Mouse (Mus musculus): ENCODE measurements around the gene Vmp1.

DNA sequence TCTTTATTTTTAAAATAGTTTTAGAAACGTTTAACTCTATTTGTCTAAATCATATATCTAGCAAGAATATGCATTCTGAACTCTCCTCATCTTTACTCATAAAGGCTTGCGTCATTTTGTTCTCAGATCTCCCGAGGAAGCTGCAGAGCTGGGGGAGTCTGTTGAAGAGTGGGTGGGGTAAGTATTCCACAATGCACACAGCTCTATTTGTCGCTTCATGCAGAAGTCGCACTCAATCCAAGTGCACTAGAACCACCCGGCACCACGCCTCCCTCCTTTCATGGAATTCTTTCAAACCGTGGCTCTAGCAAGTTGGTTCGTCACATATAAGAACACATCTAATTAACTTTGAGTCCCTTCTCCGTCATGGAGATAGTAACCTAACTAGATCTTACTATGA lies 93.1 kb downstream of the Vmp1 start:
- TF ChIP-seq CTCF (conservative IDR thresholded peaks at IDR 0.05; ENCODE audit: insufficient read depth, insufficient read length, low read depth, low read length) = no peak
- no peak for TF ChIP-seq POLR2A (IDR thresholded peaks at IDR 0.05; ENCODE audit: low read depth, low read length)
